Mouse (Mus musculus) monocyte, adult 5-6 weeks (primary cell): Measurements from ENCODE around the gene Shpk. TPM values are rescaled to one million over a fixed set of nuclear protein-coding genes. Genes with fewer than 3 reads are reported as not detected.

Experiments used
- ATAC-seq: fragments of 153-309, 156-312 bp; replicated peaks from 2 replicates; pipeline ENCODE4 v1.8.0; 2017; ENCODE audit warnings: mild to moderate bottlenecking; ENCODE audit not compliant: low TSS enrichment, insufficient number of reproducible peaks, severe bottlenecking, poor library complexity, low FRiP score
- total RNA-seq: library from RNA; stranded (forward); fragments of 200-1000, 200-491, 200-594 nt; gene quantifications from 3 replicates; pipeline ENCODE4 v1.2.3, GENCODE M21; 2017

Gene Shpk
- total RNA-seq, 1 experiment from 2014 or later, result 1.2 TPM

DNA sequence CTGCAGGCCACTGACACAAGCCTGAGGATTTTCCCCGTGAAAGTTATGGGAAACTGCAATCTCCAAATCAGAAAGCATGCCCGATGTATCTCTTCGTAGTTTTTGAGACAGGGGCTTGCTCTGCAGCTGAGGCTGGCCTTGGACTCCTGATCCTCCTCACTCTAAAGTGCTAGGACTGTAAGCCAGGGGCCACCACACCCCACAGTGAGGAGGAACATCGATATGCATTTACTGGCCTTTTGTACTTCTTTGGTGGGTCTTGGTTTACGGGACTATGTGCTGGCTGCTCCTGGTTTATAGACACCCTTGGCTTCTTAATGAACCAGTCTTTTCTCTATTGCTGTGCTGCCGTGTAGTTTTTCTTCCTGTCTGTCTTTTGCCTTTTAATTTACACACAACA lies 42.9 kb downstream of the Shpk start:
- no peak for ATAC-seq

DNA sequence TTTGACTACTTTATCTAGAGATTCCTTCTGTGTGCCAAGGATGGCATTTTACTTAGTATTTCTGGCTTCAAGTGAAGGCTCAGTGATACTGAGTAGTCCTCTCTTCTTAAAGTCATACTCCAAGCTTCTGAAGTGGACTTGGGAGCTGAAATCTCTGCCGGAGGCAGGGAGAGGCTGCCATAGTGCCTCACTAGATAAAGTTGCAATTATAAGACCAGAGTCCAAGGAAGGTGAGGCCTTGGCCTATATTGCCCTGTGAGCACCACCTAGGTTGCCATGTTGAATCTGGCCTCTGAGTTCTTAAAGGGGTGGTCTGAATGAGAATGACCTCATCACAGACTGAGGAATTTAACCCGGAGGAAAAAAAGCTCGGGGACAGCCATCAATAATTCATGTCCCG lies 43.5 kb downstream of the Shpk start:
- no peak for ATAC-seq

DNA sequence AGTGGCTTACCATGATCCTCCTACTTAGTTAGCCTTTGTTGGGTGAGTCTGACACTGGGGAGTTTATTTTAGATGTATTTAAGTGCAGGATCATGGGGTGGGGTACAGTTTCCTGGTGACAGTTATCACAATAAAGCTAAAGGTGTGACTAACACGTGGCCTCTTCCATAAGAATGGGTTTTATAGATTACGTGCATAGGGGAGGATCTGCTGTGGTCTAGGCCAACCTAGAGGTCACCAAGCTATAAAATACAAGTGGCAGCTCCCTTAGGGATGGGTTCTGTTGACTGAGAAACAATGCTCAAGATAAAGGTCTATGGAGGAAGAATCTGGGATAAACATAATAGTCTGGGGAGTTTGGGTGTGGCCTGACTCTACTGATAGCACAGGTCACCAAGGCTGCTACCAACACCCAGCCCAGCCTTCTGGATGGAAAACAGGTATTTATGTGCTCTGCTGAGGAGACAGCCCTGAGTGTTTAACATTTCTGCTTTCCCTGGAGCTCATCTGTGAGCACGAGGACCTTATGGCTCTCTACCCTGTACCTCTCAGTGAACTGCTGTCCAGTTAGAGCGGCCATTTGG lies 58.2 kb downstream of the Shpk start:
- ATAC-seq, result no peak

DNA sequence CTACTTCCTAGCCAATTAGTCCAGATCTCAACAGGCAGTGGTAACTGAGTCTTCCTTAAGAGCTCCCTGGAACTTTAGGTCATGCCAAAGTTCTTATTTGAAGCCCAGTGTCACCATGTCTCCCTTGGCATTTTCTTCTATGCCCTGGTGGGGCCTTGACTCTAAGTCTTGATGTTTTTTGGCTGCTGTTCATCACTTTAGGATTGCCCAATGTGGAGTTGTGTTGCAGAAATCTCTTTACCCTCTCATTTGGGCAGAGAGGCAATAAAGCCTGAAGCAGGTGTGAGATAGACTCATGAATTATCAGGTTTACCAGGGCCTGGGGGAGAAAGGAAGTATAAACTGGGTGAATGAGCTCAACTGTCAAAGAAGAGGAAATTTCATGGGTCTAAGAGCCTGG lies 59.4 kb downstream of the Shpk start:
- no peak for ATAC-seq

DNA sequence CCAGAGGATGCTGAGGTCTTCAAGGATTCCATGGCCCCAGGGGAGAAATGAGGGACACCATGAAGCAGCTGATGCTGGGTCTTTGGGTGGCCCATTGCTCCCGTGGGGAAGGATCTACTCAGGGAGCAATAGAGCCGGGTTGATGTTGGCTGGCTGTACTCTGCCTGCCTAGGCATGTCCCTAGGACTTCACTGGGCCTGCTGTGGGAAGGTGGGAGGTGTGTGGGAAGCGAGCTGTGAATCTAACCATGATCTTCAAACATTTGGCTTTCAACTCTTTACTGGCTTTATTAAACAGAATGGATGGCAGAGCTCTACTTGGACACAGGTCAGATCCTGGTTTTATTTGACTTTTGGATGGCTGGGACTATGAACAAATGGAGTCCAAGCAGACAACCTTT lies 61.2 kb downstream of the Shpk start:
- no peak for ATAC-seq

DNA sequence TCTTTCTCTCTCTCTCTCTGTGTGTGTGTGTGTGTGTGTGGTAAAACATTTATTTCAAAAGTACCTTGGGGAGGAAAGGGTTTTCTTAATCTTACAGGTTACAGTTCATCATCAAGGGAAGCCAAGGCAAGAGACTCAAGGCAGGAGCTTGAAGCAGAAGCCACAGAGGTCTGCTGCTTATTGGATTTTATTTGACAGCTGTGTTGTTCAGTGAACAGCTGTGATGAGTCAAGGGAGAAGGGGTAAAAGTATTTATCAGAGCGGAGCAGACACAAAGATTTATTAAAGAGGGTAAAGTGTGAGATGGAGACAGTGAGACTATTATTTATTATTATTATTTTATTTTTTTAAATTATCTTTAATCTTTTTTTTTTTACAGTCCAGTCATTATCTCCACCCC lies 62.1 kb downstream of the Shpk start:
- no peak for ATAC-seq

DNA sequence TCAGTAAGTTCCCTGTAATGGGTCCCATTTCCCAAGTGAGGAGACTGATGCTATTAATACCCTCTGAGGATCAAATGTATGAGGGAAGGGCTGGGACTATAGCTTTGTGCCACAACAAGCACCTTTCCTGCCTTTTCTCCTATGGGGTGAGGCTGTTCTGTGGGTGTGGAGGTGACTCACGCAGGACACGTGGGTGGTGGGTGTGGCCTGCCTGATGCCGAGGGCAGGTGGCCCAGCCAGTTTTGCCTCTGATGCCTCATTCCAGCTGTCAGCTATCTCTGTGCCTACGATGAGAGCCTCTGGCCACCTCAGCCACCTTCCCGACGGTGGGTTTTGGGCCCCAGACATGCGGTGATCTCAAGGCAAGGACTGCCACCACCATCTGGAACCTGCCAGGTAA lies 68.0 kb downstream of the Shpk start, which contains the start of gene Trpv3:
Gene Trpv3, plus strand, starts transcription at position 122 of the 400 bp plus-strand sequence.
- no peak for ATAC-seq

Other genes starting within 250 kb of the Shpk start
- gene Atp2a3, start 238.3 kb upstream of the Shpk start, total RNA-seq, result 107 to 245 TPM (median 115 TPM) in 3 replicates
- 6.3 to 18.7 TPM (median 15.6 TPM) in 3 replicates for gene P2rx1, start 200.4 kb upstream of the Shpk start, total RNA-seq
- 2.6 to 4.0 TPM (median 3.0 TPM) in 3 replicates for gene Camkk1, start 180.5 kb upstream of the Shpk start, total RNA-seq
- 11.5 to 18.1 TPM (median 14.0 TPM) in 3 replicates for gene Ncbp3, start 151.7 kb upstream of the Shpk start, total RNA-seq
- 1.7 to 2.4 TPM (median 1.8 TPM) in 3 replicates for gene Itgae, start 108.9 kb upstream of the Shpk start, total RNA-seq
- 6.3 to 16.9 TPM (median 6.5 TPM) in 3 replicates for gene Haspin, start 61.2 kb upstream of the Shpk start, total RNA-seq
- gene P2rx5, start 39.0 kb upstream of the Shpk start, total RNA-seq, result 0.32 TPM in 1 of 3 replicates, not detected in the others
- 28.3 to 33.4 TPM (median 32.5 TPM) in 3 replicates for gene Emc6, start 22.4 kb upstream of the Shpk start, total RNA-seq
- gene Tax1bp3, start 22.4 kb upstream of the Shpk start, total RNA-seq, result 14.2 to 15.7 TPM (median 14.6 TPM) in 3 replicates
- 15.6 to 19.4 TPM (median 18.2 TPM) in 3 replicates for gene Ctns, start 418 bp upstream of the Shpk start, total RNA-seq
- not detected in 3 replicates for gene Trpv1, start 34.8 kb downstream of the Shpk start, total RNA-seq
- not detected in 3 replicates for gene Trpv3, start 67.9 kb downstream of the Shpk start, total RNA-seq
- gene Aspa, start 130.1 kb downstream of the Shpk start, total RNA-seq, result 0.49 to 12.6 TPM (median 6.0 TPM) in 3 replicates
- gene Gm49340, start 130.3 kb downstream of the Shpk start, total RNA-seq, result not detected in 3 replicates
- gene Spata22, start 130.3 kb downstream of the Shpk start, total RNA-seq, result not detected in 3 replicates
- gene Olfr20, start 151.3 kb downstream of the Shpk start, total RNA-seq, result not detected in 3 replicates
- gene Olfr376, start 171.8 kb downstream of the Shpk start, total RNA-seq, result not detected in 3 replicates
- not detected in 3 replicates for gene Olfr1, start 200.2 kb downstream of the Shpk start, total RNA-seq
- gene Olfr378, start 229.0 kb downstream of the Shpk start, total RNA-seq, result not detected in 3 replicates